Mouse (Mus musculus) CD4-positive, CD25-positive, alpha-beta regulatory T cell (primary cell): ENCODE data around the gene Fer1l4. TPM values are rescaled to one million over a fixed set of nuclear protein-coding genes. Genes with fewer than 3 reads are reported as not detected.

ENCODE experiments used
- polyA plus RNA-seq: library from polyadenylated mRNA; unstranded; fragments of 100-300 nt; shearing (Covaris generic); gene quantifications from one replicate; pipeline ENCODE4 v1.2.1, GENCODE M21; 2017

The Fer1l4 gene
- not detected for polyA plus RNA-seq

DNA sequence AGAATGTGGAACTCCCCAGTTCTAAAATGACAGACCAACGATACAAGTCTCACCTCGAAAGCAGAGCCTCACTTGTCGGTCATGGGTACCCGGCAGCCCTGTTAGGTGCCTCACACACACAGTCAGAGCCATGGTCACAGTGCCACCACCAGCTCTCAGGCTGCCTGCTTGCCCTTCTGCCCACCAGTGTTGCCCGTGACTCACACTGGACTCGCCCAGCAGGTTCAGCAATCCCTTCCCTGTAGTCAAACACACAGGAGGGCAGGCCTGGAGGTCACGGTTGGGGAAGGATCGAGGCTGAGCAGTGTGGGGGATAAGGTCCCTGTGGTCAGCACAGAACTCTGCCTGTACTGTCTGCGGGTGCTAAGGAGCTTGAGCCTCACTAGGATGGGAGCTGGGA is at the start of gene Fer1l4:
Fer1l4 (minus strand) TSS at position 132 of the 400 bp plus-strand sequence.

DNA sequence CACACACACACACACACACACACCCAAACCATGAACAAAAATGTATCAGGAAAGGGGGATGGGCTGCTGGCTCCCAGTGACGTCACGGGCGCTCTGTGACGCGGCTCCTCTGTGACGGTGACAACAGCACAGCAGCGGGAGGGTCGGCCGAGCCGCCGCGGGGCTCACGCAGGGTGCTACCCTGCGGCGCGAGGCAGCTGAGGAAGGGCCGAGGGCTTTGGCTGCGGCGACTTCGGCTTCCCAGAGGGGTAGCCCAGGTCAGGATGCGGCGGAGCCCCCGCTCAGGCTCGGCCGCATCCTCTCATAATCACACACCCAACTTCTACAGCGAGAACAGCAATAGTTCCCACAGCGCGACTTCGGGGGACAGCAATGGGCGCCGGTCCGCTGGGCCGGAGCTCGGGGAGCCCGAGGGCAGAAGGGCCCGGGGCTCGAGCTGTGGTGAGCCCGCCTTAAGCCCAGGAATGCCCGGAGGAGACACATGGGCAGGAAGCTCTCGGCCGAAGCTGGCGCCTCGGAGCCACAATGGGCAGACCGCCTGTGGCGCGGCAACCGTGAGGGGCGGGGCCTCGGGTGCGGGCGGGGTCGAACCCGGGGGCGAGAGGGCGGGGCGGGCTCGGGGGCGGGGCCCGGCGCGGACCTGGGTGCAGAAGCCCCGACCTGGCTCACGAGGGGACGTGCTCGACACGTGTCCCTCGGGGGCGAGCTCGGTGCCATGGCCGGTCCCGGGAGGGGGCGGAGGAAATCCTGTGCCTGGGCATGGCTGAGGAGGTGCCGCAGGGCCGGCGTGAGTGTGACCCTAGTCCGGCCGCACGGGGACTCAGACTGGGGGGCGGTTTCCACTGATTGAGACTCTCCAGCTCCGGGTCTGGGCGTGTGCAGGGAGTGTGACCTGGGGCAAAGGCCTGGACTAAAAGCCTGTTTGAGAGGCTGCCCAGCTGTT is 12.6 kb upstream of the Fer1l4 start, which contains the start of gene Spag4:
Spag4 (plus strand) TSS at position 77 of the 943 bp plus-strand sequence.

DNA sequence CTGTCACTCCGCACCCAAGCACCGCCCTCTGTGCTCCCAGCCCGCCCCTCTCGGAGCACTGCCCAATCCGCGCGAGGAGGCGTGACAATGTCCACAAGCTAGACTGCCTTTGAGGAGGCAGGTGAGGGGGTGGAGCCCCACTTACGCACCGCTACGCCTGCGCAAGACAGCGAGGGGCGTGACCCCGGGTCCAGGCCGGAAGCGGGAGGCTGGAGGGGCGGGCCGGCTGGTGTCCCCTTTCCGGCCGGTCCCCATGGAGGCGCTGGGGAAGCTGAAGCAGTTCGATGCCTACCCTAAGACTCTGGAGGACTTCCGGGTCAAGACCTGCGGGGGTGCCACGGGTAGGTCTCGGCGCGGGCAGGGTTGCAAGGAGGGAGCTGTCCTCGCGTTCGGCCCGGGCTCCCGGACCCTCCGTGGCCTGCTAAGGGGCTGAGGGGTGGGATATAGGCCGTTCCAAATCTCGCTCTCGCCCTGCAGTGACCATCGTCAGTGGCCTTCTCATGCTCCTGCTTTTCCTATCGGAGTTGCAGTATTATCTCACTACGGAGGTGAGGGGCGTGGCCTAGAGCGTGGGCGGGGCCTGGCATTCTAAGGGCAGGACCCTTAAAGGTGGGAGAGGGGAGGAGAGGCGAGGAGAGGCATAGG is 44.7 kb downstream of the Fer1l4 start, which contains the start of the genes 6430550D23Rik and Ergic3:
6430550D23Rik (minus strand) TSS at position 90 of the 645 bp plus-strand sequence.
Ergic3 (plus strand) TSS at position 158 of the 645 bp plus-strand sequence.

Other genes starting within 250 kb of the Fer1l4 start
- gene BC029722, start 233.5 kb downstream of the Fer1l4 start, polyA plus RNA-seq, result 50.2 TPM
- gene Eif6, start 226.0 kb downstream of the Fer1l4 start, polyA plus RNA-seq, result 210 TPM
- not detected for gene Fam83c, start 218.1 kb downstream of the Fer1l4 start, polyA plus RNA-seq
- gene Uqcc1, start 122.6 kb downstream of the Fer1l4 start, polyA plus RNA-seq, result 40.2 TPM
- not detected for gene Gm15557, start 112.2 kb downstream of the Fer1l4 start, polyA plus RNA-seq
- not detected for gene Gdf5, start 107.6 kb downstream of the Fer1l4 start, polyA plus RNA-seq
- 31.9 TPM for gene Cep250, start 96.5 kb downstream of the Fer1l4 start, polyA plus RNA-seq
- 1.2 TPM for gene 6430550D23Rik, start 45.0 kb downstream of the Fer1l4 start, polyA plus RNA-seq
- gene Ergic3, start 44.9 kb downstream of the Fer1l4 start, polyA plus RNA-seq, result 138 TPM
- 0.89 TPM for gene Spag4, start 12.2 kb upstream of the Fer1l4 start, polyA plus RNA-seq
- gene Cpne1, start 59.0 kb upstream of the Fer1l4 start, polyA plus RNA-seq, result 97.6 TPM
- 33.3 TPM for gene Rbm12, start 59.0 kb upstream of the Fer1l4 start, polyA plus RNA-seq
- 17.4 TPM for gene Gm28036, start 74.1 kb upstream of the Fer1l4 start, polyA plus RNA-seq
- gene Romo1, start 91.1 kb upstream of the Fer1l4 start, polyA plus RNA-seq, result 164 TPM
- gene Nfs1, start 91.2 kb upstream of the Fer1l4 start, polyA plus RNA-seq, result 54.8 TPM
- 1,046 TPM for gene Rbm39, start 127.3 kb upstream of the Fer1l4 start, polyA plus RNA-seq
- 69.2 TPM for gene Phf20, start 143.5 kb upstream of the Fer1l4 start, polyA plus RNA-seq